9 mouse cellular contexts compared by ENCODE assay signal in the genomic region with DNA sequence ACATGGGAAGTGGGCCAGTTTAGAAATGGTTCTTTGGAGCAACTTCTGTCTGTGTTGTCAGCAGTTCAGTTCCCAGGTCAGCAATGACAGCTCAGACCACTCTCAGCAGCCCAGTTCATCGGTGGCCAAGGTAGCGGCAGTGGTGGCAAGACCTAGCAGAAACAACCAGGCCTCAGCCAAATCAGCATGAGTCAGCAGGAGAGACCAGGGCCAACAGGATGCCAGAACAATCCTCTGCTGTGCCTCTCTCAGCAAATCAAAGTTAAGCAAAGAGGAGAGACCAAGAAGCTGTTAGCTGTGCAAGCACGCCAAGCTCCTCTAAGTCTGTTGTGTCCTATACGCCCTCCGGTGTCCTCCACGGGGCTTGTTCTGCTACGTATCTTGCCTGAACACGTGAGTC.
"Had no signal": no experiment of that assay in that cellular context is flagged by ENCODE, and none has a peak within 500 bp of the region (broad histone marks: within the 10 kb centered on the region; RNA-seq: fewer than 3 reads in every experiment).

No protein-coding gene starts in this region.

- H3K36me3 ChIP-seq: limb, embryonic 13.5 days; liver, embryonic 15.5 days; midbrain, embryonic 12.5 days had no signal

- DNase-seq: kidney, postnatal 10 days; left cerebral cortex, postnatal 4 days; lung, embryonic 14.5 days; lung, postnatal 10 days; lung, postnatal 4 days had no signal

- H3K4me1 ChIP-seq: limb, embryonic 13.5 days; liver, embryonic 15.5 days; midbrain, embryonic 12.5 days had no signal

- H3K9me3 ChIP-seq: limb, embryonic 13.5 days; liver, embryonic 15.5 days; midbrain, embryonic 12.5 days had no signal

- H3K9ac ChIP-seq: limb, embryonic 13.5 days; liver, embryonic 15.5 days; lung, embryonic 14.5 days; midbrain, embryonic 12.5 days had no signal

- H3K4me3 ChIP-seq: limb, embryonic 13.5 days; liver, embryonic 15.5 days; midbrain, embryonic 12.5 days had no signal

- H3K27me3 ChIP-seq: limb, embryonic 13.5 days; liver, embryonic 15.5 days; midbrain, embryonic 12.5 days had no signal

- H3K27ac ChIP-seq: limb, embryonic 13.5 days; liver, embryonic 15.5 days; midbrain, embryonic 12.5 days; stomach, postnatal 0 days had no signal
